Mouse (Mus musculus) B cell, adult 67 days (primary cell): ENCODE measurements around the gene Coro7. TPM values are rescaled to one million over a fixed set of nuclear protein-coding genes. Genes with fewer than 3 reads are reported as not detected.

ENCODE experiments used
- total RNA-seq, 2 experiments: library from RNA; stranded (reverse); gene quantifications; 4 replicates each; pipeline ENCODE4 v1.2.4; 2023

Coro7 gene
- 100 to 1,000 TPM; 236 to 237 TPM for total RNA-seq

DNA sequence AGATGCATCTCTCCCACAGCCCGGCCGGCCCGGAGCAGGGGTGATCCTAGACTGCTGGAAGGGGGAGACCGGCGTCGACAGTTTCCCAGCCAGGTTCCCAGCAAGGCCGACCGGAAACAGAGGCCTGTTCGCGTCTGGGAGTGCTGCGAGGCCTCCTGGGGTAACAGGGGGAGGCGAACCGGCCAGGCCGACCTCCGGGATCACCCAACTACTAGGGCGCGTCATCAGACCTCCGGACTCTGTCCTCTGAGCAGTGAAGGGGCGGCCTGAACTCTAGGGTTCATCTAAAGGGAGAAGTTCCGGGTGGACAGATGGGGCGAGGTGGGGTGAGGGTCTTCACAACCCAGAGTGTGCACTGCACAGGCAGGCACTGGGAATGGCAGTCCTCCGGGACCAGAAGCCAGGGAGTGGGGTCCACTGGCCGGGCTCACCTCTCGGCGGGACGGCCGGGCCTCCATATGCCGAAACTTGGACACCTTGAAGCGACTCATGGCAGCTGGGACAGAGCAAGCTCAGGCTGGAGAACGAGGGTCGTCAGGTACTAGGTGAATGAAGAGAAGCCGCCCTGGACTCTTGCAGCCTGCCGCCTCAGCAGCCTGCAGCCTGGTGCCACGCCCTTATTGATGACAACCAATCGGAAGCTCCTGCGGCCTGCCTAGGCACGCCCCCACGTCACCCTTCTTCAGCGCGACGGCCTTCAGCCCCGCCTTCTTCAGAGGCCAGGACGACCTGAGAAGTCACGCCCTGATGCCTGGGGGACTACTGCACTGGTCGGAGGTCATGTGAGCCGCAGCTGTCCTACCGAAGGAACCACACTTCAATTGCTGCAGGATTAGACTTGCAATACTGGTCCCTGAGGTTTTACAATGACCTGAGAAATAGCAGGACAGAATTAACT is at the start of gene Coro7:
TSS of gene Coro7 (minus strand) at position 657 of the 898 bp plus-strand sequence.

GRCm38 (mm10) chr16:4725780-4726527 is 46.4 kb upstream of the Coro7 start, which contains the start of gene Hmox2:
TSS of gene Hmox2 (plus strand) at chr16:4726361.

GRCm38 (mm10) chr16:4718753-4719518 is 39.4 kb upstream of the Coro7 start, which contains the start of gene Nmral1:
TSS of gene Nmral1 (minus strand) at chr16:4719356.

DNA sequence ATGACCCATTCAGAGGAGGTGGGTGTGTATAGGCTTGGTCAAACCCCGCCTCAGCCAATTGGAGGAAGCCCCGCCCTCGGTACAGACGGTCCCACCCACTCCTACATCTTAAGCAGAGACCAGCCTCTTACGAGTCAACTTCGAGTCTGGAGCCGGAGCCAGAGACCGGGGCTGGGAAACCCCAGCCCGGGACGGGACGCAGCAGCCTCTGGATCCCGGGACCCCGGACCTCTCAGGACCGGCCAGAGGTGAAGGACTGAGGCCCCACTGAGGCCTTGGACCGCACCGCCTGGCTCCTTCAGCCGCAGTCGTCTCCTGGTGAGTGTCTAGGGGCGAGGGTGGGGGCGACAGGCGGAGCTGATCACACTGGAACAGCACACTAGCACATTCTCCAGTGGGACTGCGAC is 39.7 kb downstream of the Coro7 start, which contains the start of the genes Vasn and Dnaja3:
TSS of gene Vasn (plus strand) at position 111 of the 407 bp plus-strand sequence.
TSS of gene Dnaja3 (plus strand) at position 159 of the 407 bp plus-strand sequence.

DNA sequence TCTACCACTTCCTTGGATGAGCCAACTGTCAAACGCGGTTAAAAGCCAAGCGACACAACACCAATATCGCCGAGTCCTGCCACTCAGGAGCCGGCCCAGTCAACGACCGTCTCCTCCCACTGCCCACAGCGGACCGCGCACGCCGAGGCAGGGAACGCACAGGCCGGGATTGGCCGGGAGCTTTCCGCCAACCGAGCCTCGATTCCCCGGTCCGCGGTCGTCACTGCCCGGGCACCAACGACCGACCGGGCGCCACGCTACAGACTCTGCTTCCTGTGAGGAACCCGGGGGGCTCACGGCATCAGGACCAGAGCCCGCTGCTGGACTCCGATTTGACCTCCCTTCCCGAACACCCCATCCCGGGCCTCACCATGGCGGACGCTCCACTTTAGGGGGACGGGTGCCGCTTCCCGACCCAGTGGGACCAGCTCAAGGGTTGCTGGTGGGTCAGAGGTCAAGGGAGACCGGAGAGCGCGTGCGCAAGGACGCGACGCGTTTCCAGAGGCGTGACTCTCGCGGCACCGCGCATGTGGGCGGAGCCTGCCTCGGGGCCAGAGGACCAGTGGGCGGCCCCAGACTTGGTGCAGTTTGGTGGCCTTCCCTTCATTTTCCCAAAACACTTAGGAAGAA is 55.0 kb downstream of the Coro7 start, which contains the start of gene Pam16:
TSS of gene Pam16 (minus strand) at position 508 of the 630 bp plus-strand sequence.

GRCm38 (mm10) chr16:4593971-4594813 is 85.4 kb downstream of the Coro7 start, which contains the start of gene Glis2:
TSS of gene Glis2 (plus strand) at chr16:4594713.

Other genes starting within 250 kb of the Coro7 start
- 1 to 10 TPM; 1.5 to 1.8 TPM for gene Srl, start 138.0 kb downstream of the Coro7 start, total RNA-seq
- gene Tfap4, start 119.9 kb downstream of the Coro7 start, total RNA-seq, result 10 to 100 TPM; 10.2 to 15.1 TPM
- gene Glis2, start 85.1 kb downstream of the Coro7 start, total RNA-seq, result not detected
- gene Pam16, start 54.8 kb downstream of the Coro7 start, total RNA-seq, result 10 to 100 TPM; 31.4 to 60.2 TPM
- under 1 TPM; 0.32 to 0.33 TPM for gene Vasn, start 39.8 kb downstream of the Coro7 start, total RNA-seq
- gene Dnaja3, start 39.8 kb downstream of the Coro7 start, total RNA-seq, result 10 to 100 TPM; 36.5 to 39.7 TPM
- 10 to 100 TPM in 1 of 2 experiments, 1 to 10 TPM in 1; 9.2 to 14.8 TPM for gene Nmral1, start 39.6 kb upstream of the Coro7 start, total RNA-seq
- gene Hmox2, start 46.6 kb upstream of the Coro7 start, total RNA-seq, result 10 to 100 TPM; 54.1 to 58.2 TPM
- 10 to 100 TPM; 57.1 to 65.3 TPM for gene Cdip1, start 110.5 kb upstream of the Coro7 start, total RNA-seq
- not detected for gene 4930562C15Rik, start 155.6 kb upstream of the Coro7 start, total RNA-seq
- 100 to 1,000 TPM; 161 to 185 TPM for gene Ubald1, start 200.5 kb upstream of the Coro7 start, total RNA-seq
- 100 to 1,000 TPM; 161 to 170 TPM for gene Mgrn1, start 206.5 kb upstream of the Coro7 start, total RNA-seq